Comparison of ENCODE assay signal across 9 mouse cellular contexts in the genomic region with DNA sequence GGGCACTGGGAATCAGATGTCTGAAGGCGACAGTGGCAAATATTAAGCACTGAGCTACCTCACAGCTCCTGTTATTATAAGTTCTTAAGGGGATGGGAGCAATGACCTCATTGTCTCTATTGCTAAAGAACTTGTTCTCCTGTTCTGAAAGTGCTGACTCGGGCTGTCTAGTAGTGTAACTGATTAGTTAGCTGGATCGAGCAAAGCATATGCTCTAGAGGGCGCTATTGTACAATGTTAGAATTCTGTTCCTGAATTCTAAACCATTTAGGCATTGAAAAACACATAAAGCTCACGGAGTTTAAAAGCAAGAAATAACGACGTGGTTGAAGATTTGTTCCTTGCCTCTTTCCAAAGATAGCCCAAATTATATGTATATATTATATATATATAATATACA. TPM values are rescaled to one million over a fixed set of nuclear protein-coding genes. Genes with fewer than 3 reads are reported as not detected.
DNase-seq lines count a peak whose midpoint lies in the region; ATAC-seq lines count a peak whose summit lies in the region.
"Had no signal": no experiment of that assay in that cellular context is flagged by ENCODE, and none has a peak within 500 bp of the region (broad histone marks: within the 10 kb centered on the region; RNA-seq: fewer than 3 reads in every experiment).

No protein-coding gene starts in this region.

- H3K4me1 ChIP-seq in heart, embryonic 12.5 days (replicated peaks) = no peaks in the 10 kb centered on the region
- H3K4me1 ChIP-seq: limb, embryonic 12.5 days had no signal

- no peaks in the 10 kb centered on the region for H3K27me3 ChIP-seq in heart, embryonic 12.5 days (replicated peaks)
- H3K27me3 ChIP-seq: limb, embryonic 12.5 days had no signal

- H3K9me3 ChIP-seq in heart, embryonic 12.5 days (replicated peaks) = no peaks in the 10 kb centered on the region
- H3K9me3 ChIP-seq: limb, embryonic 12.5 days had no signal

- intact Hi-C loops in heart, postnatal 10 days (cut with DNase I) = no loop called here

- WGBS in heart, embryonic 12.5 days = 18% methylated on average over 7 of the region's 7 CpGs

- DNase-seq in heart, postnatal 10 days = peak; percentile 8 to 18
- DNase-seq in A20 (ENCODE audit: low read depth, low spot score) = peak; percentile 67
- DNase-seq in adrenal gland, adult 8-10 months = peak; percentile 1
- peak; percentile 8 for DNase-seq in embryo, embryonic 11.5 days (ENCODE audit: low read depth, low spot score)
- DNase-seq in layer of hippocampus, adult 18-20 months (ENCODE audit: low spot score in 2 of 2) = peak; percentile 3 to 73
- peak; percentile 3 for DNase-seq in right cerebral cortex, postnatal 25 days
- no peak for DNase-seq in neural tube, embryonic 10.5 days (ENCODE audit: extremely low spot score, low spot score)

- H3K36me3 ChIP-seq in heart, embryonic 12.5 days = no peaks in the 10 kb centered on the region
- H3K36me3 ChIP-seq: limb, embryonic 12.5 days had no signal

- H3K9ac ChIP-seq in heart, embryonic 12.5 days = no peak overlapping the region
- H3K9ac ChIP-seq: limb, embryonic 12.5 days had no signal

- H3K4me3 ChIP-seq in heart, embryonic 12.5 days = no peak overlapping the region
- H3K4me3 ChIP-seq: limb, embryonic 12.5 days had no signal

- H3K27ac ChIP-seq in heart, embryonic 12.5 days (ENCODE audit: poor library complexity, severe bottlenecking) = no peak overlapping the region
- H3K27ac ChIP-seq: limb, embryonic 12.5 days had no signal

- no peak for ATAC-seq in heart, embryonic 12.5 days (ENCODE audit: insufficient number of reproducible peaks, low FRiP score)

- H3K4me2 ChIP-seq in heart, embryonic 12.5 days = no peak overlapping the region
- H3K4me2 ChIP-seq: limb, embryonic 12.5 days had no signal

RNA-seq across cellular contexts. Expression of gene Tmprss11d, which starts 20.3 kb away (rescaled TPM):
- total RNA-seq in heart, postnatal 10 days (2021) = not detected
- polyA plus RNA-seq in heart, embryonic 12.5 days (2016; fragmentation: Nextera tagmentation; extraction: Ambion mirVana) = not detected in 2 replicates
- total RNA-seq in adrenal gland, adult 8-10 months (2022) = not detected
- not detected for total RNA-seq in layer of hippocampus, adult 18-20 months (2021)
- polyA plus RNA-seq: limb, embryonic 12.5 days had no signal
